Mouse (Mus musculus): ENCODE results near the gene Rap1a. TPM values are rescaled to one million over a fixed set of nuclear protein-coding genes. Genes with fewer than 3 reads are reported as not detected.

The Rap1a gene
- polyA plus RNA-seq (2012; rRNA removed) (20.5 and 37.4 TPM in 2 replicates), polyA plus RNA-seq (2014; fragmentation: Nextera tagmentation; extraction: Ambion mirVana) (81.3 and 86.2 TPM in 2 replicates)

- 4% methylated on average over 41 of the region's 50 CpGs for WGBS (ENCODE audit: insufficient replicate concordance)
Measured at GRCm38 (mm10) chr3:105801191-105802166, at the start of gene Rap1a. TSS of gene Rap1a (minus strand) at chr3:105801336.

DNA sequence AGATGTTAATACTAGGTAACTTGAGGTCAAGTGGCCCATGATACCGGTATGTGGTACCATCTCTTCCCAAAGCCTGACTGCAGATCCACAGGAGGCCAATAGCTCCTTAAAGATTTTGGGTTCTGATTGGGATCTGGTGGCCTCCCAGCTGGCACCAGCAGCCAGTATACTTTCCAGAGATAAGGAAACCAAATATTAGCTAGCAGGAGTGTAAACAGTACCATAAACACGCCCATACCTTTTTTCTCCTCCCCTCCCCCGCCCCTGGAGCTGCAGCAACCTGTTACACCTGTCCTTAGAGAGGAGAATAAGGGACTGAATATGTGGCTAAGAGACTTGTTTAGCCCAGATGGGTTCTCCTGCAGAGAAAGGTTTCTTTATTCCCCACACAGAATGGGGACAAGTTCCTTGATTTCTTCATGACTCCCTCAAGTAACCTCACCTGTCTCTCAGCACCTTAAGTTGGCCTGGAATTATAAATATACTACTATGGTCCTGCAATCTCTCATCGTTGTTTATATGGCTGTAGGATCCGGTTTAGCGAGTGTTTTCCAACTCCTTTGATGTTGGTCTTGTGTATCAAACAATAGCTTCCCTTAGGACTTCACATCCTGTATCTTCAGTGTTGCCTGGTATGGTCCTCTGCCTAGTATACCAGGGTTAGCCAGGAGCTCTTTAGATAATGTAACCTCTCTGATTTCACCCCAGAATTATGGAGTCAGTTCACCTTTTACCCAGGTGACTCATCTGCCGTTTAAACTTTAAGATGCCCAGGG lies 45.3 kb upstream of the Rap1a start:
- Histone ChIP-seq H3K4me2 (ENCODE audit: low read depth) (no peak overlapping the region), H3K27ac (no peak overlapping the region), H3K4me3 (ENCODE audit: insufficient read depth in 1 of 2, low read depth in 2 of 2, low read length in 2 of 2) (no peak overlapping the region), H3K9ac (replicated peaks) (no peak overlapping the region), H3K27me3 (ENCODE audit: control insufficient read depth, insufficient read depth, low read length) (no peaks in the 10 kb centered on the region), H3K36me3 (replicated peaks; ENCODE audit: control insufficient read depth, insufficient read depth, low read depth) (no peaks in the 10 kb centered on the region), H3K9me3 (ENCODE audit: control insufficient read depth, low read length) (no peaks in the 10 kb centered on the region), H3K4me1 (replicated peaks; ENCODE audit: control insufficient read depth in 2 of 2, insufficient read depth in 2 of 2, low read length in 1 of 2) (peaks cover 5 to 6% of the 10 kb centered on the region in 2 experiments; a peak in 3 of 4 replicates)
- no peak for DNase-seq (ENCODE audit: low read depth in 3 of 3, low spot score in 3 of 3)
- TF ChIP-seq CTCF (IDR thresholded peaks at IDR 0.05; ENCODE audit: low read depth) (no peak), EP300 (IDR thresholded peaks at IDR 0.05; ENCODE audit: low read depth) (no peak)
- ATAC-seq (ENCODE audit: insufficient read depth), result peak; percentile 45; the same call in 1 of the 2 replicates
- WGBS (ENCODE audit: insufficient replicate concordance), result 41% methylated on average over 7 of the region's 7 CpGs

More at GRCm38 (mm10) chr3:105801191-105802166, at the start of gene Rap1a:
- Histone ChIP-seq H3K4me1 (replicated peaks; ENCODE audit: control insufficient read depth in 2 of 2, insufficient read depth in 2 of 2, low read length in 1 of 2) (peaks cover 51% of the 10 kb centered on the region in 2 experiments), H3K27me3 (ENCODE audit: control insufficient read depth, insufficient read depth, low read length) (no peaks in the 10 kb centered on the region), H3K4me3 (ENCODE audit: insufficient read depth in 1 of 2, low read depth in 2 of 2, low read length in 2 of 2) (peak within 1 kb of the TSS; percentile 79 to 99), H3K36me3 (replicated peaks; ENCODE audit: control insufficient read depth, insufficient read depth, low read depth) (no peaks in the 10 kb centered on the region), H3K27ac (peak within 1 kb of the TSS; percentile 90), H3K9ac (replicated peaks) (peak within 1 kb of the TSS; percentile 79), H3K9me3 (ENCODE audit: control insufficient read depth, low read length) (no peaks in the 10 kb centered on the region), H3K4me2 (ENCODE audit: low read depth) (peak within 1 kb of the TSS; percentile 83)
- ATAC-seq (ENCODE audit: insufficient read depth), result peak; percentile 90
- peak; percentile 59 to 67 (median 62) for DNase-seq (ENCODE audit: low read depth in 3 of 3, low spot score in 3 of 3)
- TF ChIP-seq EP300 (IDR thresholded peaks at IDR 0.05; ENCODE audit: low read depth) (0 out of 2 replicates have a peak, but pooled peaks have one; percentile 9), CTCF (IDR thresholded peaks at IDR 0.05; ENCODE audit: low read depth) (no peak)

DNA sequence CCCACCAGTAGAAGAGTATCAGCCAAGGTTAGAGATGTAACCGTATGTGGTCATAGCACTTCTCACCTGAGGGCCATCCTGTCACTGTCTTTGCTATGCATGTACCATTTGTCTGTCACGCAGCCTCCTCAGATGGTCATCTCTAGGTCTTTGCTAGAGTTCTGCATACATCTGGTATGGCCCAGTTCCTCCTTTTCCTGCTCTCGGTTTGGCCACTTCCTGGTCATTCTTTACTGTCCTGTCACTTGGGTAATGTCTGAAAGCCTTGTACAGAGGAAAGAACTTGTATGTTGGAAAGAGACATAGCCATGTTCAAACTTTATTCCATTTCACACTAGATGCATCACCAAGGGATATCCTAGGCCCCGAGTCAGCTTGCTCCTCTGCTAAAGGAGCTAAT lies 38.7 kb upstream of the Rap1a start:
- no peak for ATAC-seq (ENCODE audit: insufficient read depth)

DNA sequence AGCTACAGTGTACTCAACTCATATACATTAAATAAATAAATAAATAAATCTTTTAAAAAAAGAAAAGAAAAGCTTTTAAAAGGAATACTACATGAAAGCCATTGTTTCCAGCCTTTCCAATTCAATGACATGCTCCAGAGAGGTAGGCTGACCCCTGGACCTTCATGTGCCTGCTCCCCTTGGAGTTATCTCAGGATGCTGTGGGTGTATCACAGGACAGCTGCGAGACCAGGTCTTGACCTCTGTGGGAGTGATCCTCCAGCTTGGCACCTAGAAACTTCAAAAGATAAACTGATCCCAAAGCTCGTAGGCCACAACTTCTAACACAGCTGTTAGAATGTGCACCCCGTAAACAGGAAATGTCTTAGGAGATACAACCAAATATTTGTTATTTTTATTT lies 37.5 kb upstream of the Rap1a start:
- ATAC-seq (ENCODE audit: insufficient read depth) (no peak), DNase-seq (ENCODE audit: low read depth in 3 of 3, low spot score in 3 of 3) (no peak)
- no peak overlapping the region for H3K9ac ChIP-seq (replicated peaks)
- no peaks in the 10 kb centered on the region for H3K27me3 ChIP-seq (ENCODE audit: control insufficient read depth, insufficient read depth, low read length)
- no peak overlapping the region for H3K4me2 ChIP-seq (ENCODE audit: low read depth)
- no peaks in the 10 kb centered on the region for H3K9me3 ChIP-seq (ENCODE audit: control insufficient read depth, low read length)
- no peaks in the 10 kb centered on the region for H3K36me3 ChIP-seq (replicated peaks; ENCODE audit: control insufficient read depth, insufficient read depth, low read depth)
- H3K4me3 ChIP-seq (ENCODE audit: insufficient read depth in 1 of 2, low read depth in 2 of 2, low read length in 2 of 2), result no peak overlapping the region
- peaks cover 8% of the 10 kb centered on the region in 2 experiments for H3K4me1 ChIP-seq (replicated peaks; ENCODE audit: control insufficient read depth in 2 of 2, insufficient read depth in 2 of 2, low read length in 1 of 2)
- H3K27ac ChIP-seq, result no peak overlapping the region
- TF ChIP-seq EP300 (IDR thresholded peaks at IDR 0.05; ENCODE audit: low read depth) (no peak), CTCF (IDR thresholded peaks at IDR 0.05; ENCODE audit: low read depth) (no peak)
- WGBS (ENCODE audit: insufficient replicate concordance), result 61% methylated on average over 3 of the region's 3 CpGs

More for the DNA sequence above, 38.7 kb upstream of the Rap1a start:
- no peak overlapping the region for H3K4me3 ChIP-seq (ENCODE audit: insufficient read depth in 1 of 2, low read depth in 2 of 2, low read length in 2 of 2)
- H3K36me3 ChIP-seq (replicated peaks; ENCODE audit: control insufficient read depth, insufficient read depth, low read depth), result no peaks in the 10 kb centered on the region
- no peak overlapping the region for H3K27ac ChIP-seq
- no peaks in the 10 kb centered on the region for H3K27me3 ChIP-seq (ENCODE audit: control insufficient read depth, insufficient read depth, low read length)
- no peak overlapping the region for H3K4me2 ChIP-seq (ENCODE audit: low read depth)
- peaks cover 8% of the 10 kb centered on the region in 2 experiments for H3K4me1 ChIP-seq (replicated peaks; ENCODE audit: control insufficient read depth in 2 of 2, insufficient read depth in 2 of 2, low read length in 1 of 2)
- no peaks in the 10 kb centered on the region for H3K9me3 ChIP-seq (ENCODE audit: control insufficient read depth, low read length)
- H3K9ac ChIP-seq (replicated peaks), result no peak overlapping the region
- DNase-seq (ENCODE audit: low read depth in 3 of 3, low spot score in 3 of 3), result no peak
- WGBS (ENCODE audit: insufficient replicate concordance), result 54% methylated on average over 4 of the region's 4 CpGs
- no peak for TF ChIP-seq CTCF (IDR thresholded peaks at IDR 0.05; ENCODE audit: low read depth)

Data from liver, embryonic 14.5 days (tissue).